Mouse (Mus musculus): ENCODE results near the gene Olfr1086.
"Not testable (repeated sequence)": the region's sequence is repeated elsewhere in the genome, so short reads cannot be mapped to it uniquely, and the experiment has no call there.

Olfr1086 gene

GRCm38 (mm10) chr2:86679992-86680391, at the start of gene Olfr1086:
Gene Olfr1086, minus strand, starts transcription at chr2:86680092.
- no peak for DNase-seq

- no peak for DNase-seq
Observed at GRCm38 (mm10) chr2:86698295-86698694, 18.4 kb upstream of the Olfr1086 start, which contains the start of gene Olfr1087. Gene Olfr1087, minus strand, starts transcription at chr2:86698395.

GRCm38 (mm10) chr2:86661919-86662318, 18.0 kb downstream of the Olfr1086 start, which contains the start of gene Olfr1085:
Gene Olfr1085, minus strand, starts transcription at chr2:86662019.
- DNase-seq, result no peak

GRCm38 (mm10) chr2:86639625-86640024, 40.3 kb downstream of the Olfr1086 start, which contains the start of gene Olfr1084:
Gene Olfr1084, minus strand, starts transcription at chr2:86639725.
- not testable (repeated sequence) for DNase-seq

Measured in right cerebral cortex, postnatal 14 days (tissue).